Mouse (Mus musculus) midbrain, embryonic 13.5 days (tissue): ENCODE results near the gene Xylt1. TPM values are rescaled to one million over a fixed set of nuclear protein-coding genes. Genes with fewer than 3 reads are reported as not detected.

Source experiments
- ATAC-seq: fragments of 200-750 bp; cut with Nextera tagmentation; 2 replicates; pipeline ENCODE4 v1.8.0; 2017; ENCODE audit warnings: mild to moderate bottlenecking, moderate TSS enrichment, moderate library complexity
- H3K27ac ChIP-seq: fragments of 300-500 bp; sonication (generic); 2 replicates; pipeline ENCODE4 v1.5.1; 2015; ENCODE audit warnings: inconsistent platforms, mild to moderate bottlenecking, moderate library complexity
- H3K27me3 ChIP-seq: fragments of 300-500 bp; sonication (generic); 2 replicates; pipeline ENCODE4 v1.6.1; 2015; ENCODE audit warnings: mild to moderate bottlenecking, inconsistent platforms
- H3K36me3 ChIP-seq: fragments of 300-500 bp; sonication (generic); 2 replicates; pipeline ENCODE4 v1.6.1; 2015; ENCODE audit warnings: mild to moderate bottlenecking, inconsistent platforms
- H3K4me1 ChIP-seq: fragments of 300-500 bp; sonication (generic); replicated peaks from 2 replicates; pipeline ENCODE4 v1.6.1; 2015; ENCODE audit warnings: inconsistent platforms
- H3K4me2 ChIP-seq: fragments of 300-500 bp; sonication (generic); replicated peaks from 2 replicates; pipeline ENCODE4 v1.6.1; 2015; ENCODE audit warnings: moderate library complexity, mild to moderate bottlenecking, inconsistent platforms
- H3K4me3 ChIP-seq: fragments of 300-500 bp; sonication (generic); replicated peaks from 2 replicates; pipeline ENCODE4 v1.5.1; 2015; ENCODE audit warnings: mild to moderate bottlenecking, inconsistent platforms
- H3K9ac ChIP-seq: fragments of 300-500 bp; sonication (generic); replicated peaks from 2 replicates; pipeline ENCODE4 v1.6.1; 2015; ENCODE audit warnings: mild to moderate bottlenecking, inconsistent platforms
- H3K9me3 ChIP-seq: fragments of 300-500 bp; sonication (generic); 2 replicates; pipeline ENCODE4 v1.6.1; 2016; ENCODE audit warnings: mild to moderate bottlenecking, inconsistent platforms
- whole genome bisulfite sequencing: fragments of 180-500 bp; shearing (Covaris S2); methylation state at CpG from one replicate; pipeline ENCODE4 v1.1.7; 2015; 5-methylcytosine and 5-hydroxymethylcytosine counted together
- polyA plus RNA-seq: library from polyadenylated mRNA; unstranded; fragments of >200 nt; fragmentation: Nextera tagmentation; extraction: Ambion mirVana; gene quantifications from 2 replicates; pipeline ENCODE4 v1.2.1, GENCODE M21; 2015

Xylt1 gene
- polyA plus RNA-seq, 1 experiment from 2014 or later: 1.7 TPM

DNA sequence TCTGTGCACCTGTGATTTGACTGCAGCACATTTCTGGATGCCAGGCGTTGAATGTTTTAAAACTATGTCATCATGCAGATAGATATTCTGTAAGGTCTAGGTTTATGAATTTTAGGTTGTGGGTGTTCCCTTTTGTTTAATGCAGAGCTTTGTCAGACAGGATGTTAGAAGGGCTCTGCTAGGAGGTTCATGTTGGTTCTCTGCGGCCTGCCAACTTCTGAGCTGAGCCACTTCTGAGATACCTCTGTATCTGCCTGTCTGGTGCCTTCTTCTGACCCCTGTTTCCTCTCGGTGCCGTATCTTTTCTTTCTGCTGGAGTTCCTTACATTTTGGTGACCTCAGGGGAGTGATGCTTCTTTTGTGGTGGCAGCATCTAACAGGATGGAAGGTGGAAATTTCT lies 44.1 kb downstream of the Xylt1 start:
- WGBS: 89% methylated on average over 4 of the region's 4 CpGs
- Histone ChIP-seq H3K4me2 (no peak overlapping the region), H3K9ac (no peak overlapping the region), H3K9me3 (no peaks in the 10 kb centered on the region), H3K36me3 (no peaks in the 10 kb centered on the region), H3K27me3 (no peaks in the 10 kb centered on the region), H3K4me3 (no peak overlapping the region), H3K4me1 (peaks cover 27% of the 10 kb centered on the region), H3K27ac (no peak overlapping the region)
- no peak for ATAC-seq

DNA sequence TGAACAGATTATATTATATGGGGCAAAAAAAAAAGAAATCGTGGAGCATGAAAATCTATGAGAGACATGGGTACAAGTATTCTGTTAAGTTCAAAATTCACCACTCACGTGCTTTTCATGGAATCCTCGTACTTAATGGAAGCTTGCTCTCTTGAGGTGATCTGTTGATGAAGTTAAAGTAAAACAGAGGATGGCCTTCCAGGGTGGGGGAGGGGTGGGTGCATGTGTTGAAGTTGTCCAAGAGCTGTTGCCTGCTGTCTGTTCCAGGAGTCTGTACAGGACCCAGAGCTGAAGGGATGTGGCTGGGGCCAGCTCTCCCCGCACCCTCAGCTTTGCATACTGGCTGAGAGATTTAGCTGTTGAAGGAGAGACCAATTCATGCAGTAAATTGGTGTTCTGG lies 45.6 kb downstream of the Xylt1 start:
- no peak for ATAC-seq
- Histone ChIP-seq H3K9me3 (no peaks in the 10 kb centered on the region), H3K4me1 (peaks cover 17% of the 10 kb centered on the region), H3K4me2 (no peak overlapping the region), H3K9ac (no peak overlapping the region), H3K36me3 (no peaks in the 10 kb centered on the region), H3K4me3 (no peak overlapping the region), H3K27ac (no peak overlapping the region), H3K27me3 (no peaks in the 10 kb centered on the region)
- WGBS: 82% methylated on average over 4 of the region's 4 CpGs

DNA sequence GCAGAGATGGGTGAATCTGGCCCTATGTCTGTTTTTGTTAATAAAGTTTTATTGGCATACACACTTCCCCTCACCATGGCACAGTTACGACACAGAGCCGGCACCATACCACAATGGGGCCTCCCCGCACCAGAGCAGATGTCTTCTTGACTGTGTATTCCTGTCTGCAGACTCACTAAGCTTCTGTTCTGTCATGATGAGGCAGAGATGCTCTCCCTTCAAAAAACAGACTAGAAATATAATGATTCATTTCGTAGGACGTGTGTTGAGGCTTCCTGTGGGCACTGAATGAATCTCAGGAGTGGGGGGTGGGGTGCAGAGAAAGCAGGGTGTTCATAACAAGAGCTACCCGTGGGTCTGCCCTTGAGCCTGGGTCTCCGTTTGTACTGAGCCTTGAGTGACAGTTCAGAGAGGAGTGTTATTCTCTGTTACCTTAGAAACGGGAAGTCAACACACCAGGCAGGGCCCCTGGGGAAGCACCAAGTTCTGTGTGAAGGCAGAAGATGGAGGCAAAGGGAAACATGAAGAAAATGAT lies 48.0 kb downstream of the Xylt1 start:
- H3K27me3 ChIP-seq: no peaks in the 10 kb centered on the region
- H3K9me3 ChIP-seq: no peaks in the 10 kb centered on the region
- 44% methylated on average over 8 of the region's 8 CpGs for WGBS
- no peak overlapping the region for H3K9ac ChIP-seq
- peak; percentile 86 for ATAC-seq
- no peaks in the 10 kb centered on the region for H3K36me3 ChIP-seq
- H3K4me1 ChIP-seq: peaks cover 16% of the 10 kb centered on the region
- no peak overlapping the region for H3K4me2 ChIP-seq
- H3K27ac ChIP-seq: peak overlapping the region; percentile 53
- H3K4me3 ChIP-seq: no peak overlapping the region

DNA sequence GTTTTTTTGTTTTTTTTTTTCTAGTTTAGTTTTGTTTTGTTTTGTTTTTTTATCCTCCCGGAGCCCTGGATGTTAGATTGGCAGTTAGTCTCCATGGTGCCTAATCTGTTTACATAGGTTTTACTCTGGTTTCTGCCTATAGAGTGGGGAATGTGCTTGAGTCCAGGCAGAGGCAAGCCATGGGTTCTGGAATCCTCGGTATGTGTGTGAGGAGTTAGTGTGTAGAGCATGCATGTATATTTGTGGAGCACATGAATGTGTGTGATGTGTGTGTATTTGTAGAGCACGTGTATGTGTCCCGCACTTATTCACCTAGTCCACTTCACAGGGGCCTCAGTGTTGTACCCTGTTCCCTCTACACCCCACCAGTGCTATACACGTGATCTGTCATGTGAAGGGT lies 48.7 kb downstream of the Xylt1 start:
- H3K4me1 ChIP-seq: peaks cover 16% of the 10 kb centered on the region
- no peaks in the 10 kb centered on the region for H3K27me3 ChIP-seq
- no peaks in the 10 kb centered on the region for H3K36me3 ChIP-seq
- no peak overlapping the region for H3K9ac ChIP-seq
- WGBS: 72% methylated on average over 5 of the region's 5 CpGs
- ATAC-seq: 0 out of 2 replicates have a peak, but pooled peaks have one; percentile 29
- H3K4me3 ChIP-seq: no peak overlapping the region
- H3K27ac ChIP-seq: no peak overlapping the region
- no peak overlapping the region for H3K4me2 ChIP-seq
- H3K9me3 ChIP-seq: no peaks in the 10 kb centered on the region

DNA sequence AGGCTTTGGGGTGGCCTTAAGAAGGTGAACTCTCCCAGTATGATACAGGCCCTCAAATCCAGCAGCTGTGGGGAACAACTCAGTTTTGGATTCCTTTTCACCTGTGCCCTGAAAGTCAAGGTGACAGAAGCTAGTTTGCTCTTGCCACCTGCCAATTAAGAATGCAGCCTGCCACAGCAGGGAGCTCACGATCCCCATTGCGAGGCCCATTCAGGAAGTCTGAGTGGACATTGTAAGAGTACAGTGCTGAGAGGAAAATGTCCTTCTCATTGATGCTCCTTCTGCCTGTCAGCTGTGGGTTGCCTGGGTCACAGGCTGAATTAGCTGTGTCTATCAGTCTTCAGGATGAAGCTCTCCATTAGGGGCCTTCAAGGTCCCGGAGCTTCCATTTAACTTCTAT lies 49.1 kb downstream of the Xylt1 start:
- Histone ChIP-seq H3K9me3 (no peaks in the 10 kb centered on the region), H3K4me2 (no peak overlapping the region), H3K36me3 (no peaks in the 10 kb centered on the region), H3K27ac (no peak overlapping the region), H3K4me3 (no peak overlapping the region), H3K27me3 (no peaks in the 10 kb centered on the region), H3K4me1 (peaks cover 16% of the 10 kb centered on the region), H3K9ac (no peak overlapping the region)
- no peak for ATAC-seq
- 71% methylated on average over 3 of the region's 3 CpGs for WGBS

DNA sequence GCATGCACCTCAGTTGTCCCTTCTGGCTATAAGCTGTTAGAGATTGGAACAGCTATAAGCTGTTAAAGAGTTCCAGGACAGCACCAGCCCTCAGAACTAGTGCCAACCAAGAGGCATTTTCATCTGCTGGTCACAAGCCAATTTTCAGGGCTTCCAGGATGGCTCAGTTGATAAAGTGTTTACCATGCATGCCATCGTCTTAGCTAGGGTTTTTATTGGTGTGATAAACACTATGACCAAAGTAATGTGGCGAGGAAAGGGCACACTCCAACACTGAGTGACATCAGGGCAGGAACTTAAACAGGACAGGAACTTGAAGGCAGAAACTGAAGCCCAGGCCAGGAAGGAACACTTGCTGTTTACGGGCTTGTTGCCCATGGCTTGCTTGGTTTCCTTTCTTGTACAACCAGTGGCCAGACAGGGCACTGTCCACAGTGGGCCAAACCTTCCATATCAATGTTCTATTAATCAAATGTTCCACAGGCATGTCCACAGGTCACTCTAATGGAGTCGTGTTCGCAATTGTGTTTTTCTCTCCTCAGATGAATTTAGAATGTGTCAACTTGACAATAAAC lies 49.7 kb downstream of the Xylt1 start:
- Histone ChIP-seq H3K9me3 (no peaks in the 10 kb centered on the region), H3K36me3 (no peaks in the 10 kb centered on the region), H3K4me2 (no peak overlapping the region), H3K4me1 (peaks cover 16% of the 10 kb centered on the region), H3K9ac (no peak overlapping the region), H3K4me3 (no peak overlapping the region), H3K27ac (no peak overlapping the region), H3K27me3 (no peaks in the 10 kb centered on the region)
- WGBS: 94% methylated on average over 5 of the region's 5 CpGs
- no peak for ATAC-seq

DNA sequence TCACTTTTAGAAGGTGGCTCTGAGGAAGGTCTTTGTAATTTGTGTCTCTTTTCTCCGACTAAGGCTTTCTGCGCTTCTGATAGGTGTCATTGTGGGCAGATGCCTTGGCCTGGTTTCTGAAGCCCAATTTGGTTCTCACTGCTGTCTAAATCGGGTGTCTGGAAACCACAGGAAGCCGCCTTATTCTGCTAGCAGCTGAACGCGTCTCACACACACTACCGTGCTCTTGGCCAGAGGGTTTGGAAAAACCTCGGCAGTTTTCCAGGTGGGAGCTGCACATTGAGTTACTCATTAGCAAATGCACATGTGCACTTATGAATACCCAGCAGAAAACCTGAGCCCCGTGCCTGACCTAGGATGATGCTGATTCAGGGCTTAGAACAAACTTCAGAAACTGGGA lies 52.9 kb downstream of the Xylt1 start:
- Histone ChIP-seq H3K27ac (no peak overlapping the region), H3K36me3 (no peaks in the 10 kb centered on the region), H3K9me3 (no peaks in the 10 kb centered on the region), H3K9ac (no peak overlapping the region), H3K4me1 (peaks cover 20% of the 10 kb centered on the region), H3K27me3 (no peaks in the 10 kb centered on the region), H3K4me2 (no peak overlapping the region), H3K4me3 (no peak overlapping the region)
- no peak for ATAC-seq
- WGBS: 90% methylated on average over 9 of the region's 9 CpGs

DNA sequence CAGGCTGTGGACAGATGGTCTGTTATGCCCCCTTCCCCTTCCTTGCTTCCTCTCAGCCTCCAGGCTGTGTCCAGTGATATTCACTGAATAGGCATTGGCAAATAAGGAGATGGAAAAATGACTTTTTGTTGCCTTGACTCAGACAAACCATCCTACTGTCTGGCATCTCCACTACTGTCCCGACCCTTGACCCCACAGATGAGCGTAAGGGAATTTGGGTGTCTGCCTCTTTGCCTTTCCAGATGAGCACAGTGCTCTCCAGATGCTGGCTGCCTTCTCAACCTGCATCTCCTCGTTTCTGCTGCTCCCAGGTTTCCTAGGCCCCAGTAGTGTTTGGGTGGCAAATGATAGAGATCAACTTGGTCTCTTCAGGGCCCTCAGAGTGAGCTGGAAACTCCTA lies 54.3 kb downstream of the Xylt1 start:
- no peak overlapping the region for H3K9ac ChIP-seq
- ATAC-seq: no peak
- H3K36me3 ChIP-seq: no peaks in the 10 kb centered on the region
- no peak overlapping the region for H3K4me2 ChIP-seq
- WGBS: 85% methylated on average over 3 of the region's 3 CpGs
- no peak overlapping the region for H3K27ac ChIP-seq
- H3K4me1 ChIP-seq: peaks cover 21% of the 10 kb centered on the region
- H3K4me3 ChIP-seq: no peak overlapping the region
- no peaks in the 10 kb centered on the region for H3K9me3 ChIP-seq
- no peaks in the 10 kb centered on the region for H3K27me3 ChIP-seq

DNA sequence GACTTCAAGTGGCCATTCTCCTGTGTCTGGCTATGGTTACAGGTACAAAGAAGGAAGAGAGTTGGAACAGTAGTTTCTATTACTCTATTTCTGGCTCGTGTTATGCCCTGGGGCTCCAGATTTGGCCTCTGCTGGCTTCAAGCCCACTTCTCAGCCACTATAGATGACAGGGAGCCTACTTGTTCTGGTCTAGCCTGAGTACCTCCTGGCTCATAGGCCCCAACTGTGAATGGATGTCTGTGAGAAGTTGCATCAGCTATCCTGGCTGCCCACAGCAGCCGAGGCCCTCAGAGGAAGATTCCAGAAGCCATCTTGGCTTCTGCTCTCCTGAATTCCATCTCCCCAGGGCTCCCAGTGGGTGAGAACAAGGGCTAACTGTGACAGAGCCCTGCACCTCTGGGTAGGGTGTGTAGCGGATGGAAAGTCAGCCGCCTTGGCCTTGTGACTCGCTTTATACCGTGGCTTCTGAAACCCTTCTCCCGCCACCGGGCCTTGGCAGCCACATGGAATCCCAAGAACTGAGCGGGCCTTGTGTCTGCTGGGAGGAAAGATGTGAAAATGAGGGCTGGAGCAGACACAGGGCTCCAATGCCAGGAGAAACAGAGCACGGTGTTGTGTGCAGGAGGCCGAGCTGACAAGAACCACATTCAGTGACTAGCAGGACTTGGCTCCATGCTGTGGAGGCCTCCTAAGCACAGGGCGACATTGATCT lies 55.1 kb downstream of the Xylt1 start:
- no peaks in the 10 kb centered on the region for H3K36me3 ChIP-seq
- H3K27me3 ChIP-seq: no peaks in the 10 kb centered on the region
- H3K9me3 ChIP-seq: no peaks in the 10 kb centered on the region
- H3K27ac ChIP-seq: no peak overlapping the region
- 0 out of 2 replicates have a peak, but pooled peaks have one; percentile 22 for ATAC-seq
- H3K4me2 ChIP-seq: no peak overlapping the region
- no peak overlapping the region for H3K4me3 ChIP-seq
- 90% methylated on average over 12 of the region's 12 CpGs for WGBS
- H3K4me1 ChIP-seq: peaks cover 19% of the 10 kb centered on the region
- H3K9ac ChIP-seq: no peak overlapping the region

DNA sequence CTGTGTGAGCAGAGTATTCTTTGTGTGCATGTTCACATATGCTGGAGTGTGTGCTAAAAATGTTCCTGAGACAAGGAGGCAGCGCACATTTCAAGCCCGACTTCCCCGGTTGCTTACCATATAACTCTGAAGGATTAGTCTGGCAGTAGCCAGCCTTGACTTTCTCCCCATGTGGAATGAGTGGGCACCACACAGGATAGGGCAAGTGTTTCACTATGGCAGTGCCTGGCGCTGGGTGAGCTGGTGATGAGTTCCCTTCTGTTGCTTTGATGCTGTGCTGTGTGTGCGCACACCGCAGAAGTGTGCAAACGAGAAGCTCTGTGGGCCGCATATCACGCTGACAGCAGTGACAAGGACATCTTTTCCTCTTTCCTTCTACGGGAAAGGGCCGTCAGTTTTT lies 56.1 kb downstream of the Xylt1 start:
- no peaks in the 10 kb centered on the region for H3K27me3 ChIP-seq
- H3K36me3 ChIP-seq: no peaks in the 10 kb centered on the region
- H3K27ac ChIP-seq: 0 out of 2 replicates have a peak overlapping the region, but pooled peaks have one; percentile 25
- ATAC-seq: no peak
- H3K9ac ChIP-seq: no peak overlapping the region
- H3K4me2 ChIP-seq: no peak overlapping the region
- H3K4me3 ChIP-seq: no peak overlapping the region
- peaks cover 19% of the 10 kb centered on the region for H3K4me1 ChIP-seq
- WGBS: 90% methylated on average over 11 of the region's 11 CpGs
- no peaks in the 10 kb centered on the region for H3K9me3 ChIP-seq

DNA sequence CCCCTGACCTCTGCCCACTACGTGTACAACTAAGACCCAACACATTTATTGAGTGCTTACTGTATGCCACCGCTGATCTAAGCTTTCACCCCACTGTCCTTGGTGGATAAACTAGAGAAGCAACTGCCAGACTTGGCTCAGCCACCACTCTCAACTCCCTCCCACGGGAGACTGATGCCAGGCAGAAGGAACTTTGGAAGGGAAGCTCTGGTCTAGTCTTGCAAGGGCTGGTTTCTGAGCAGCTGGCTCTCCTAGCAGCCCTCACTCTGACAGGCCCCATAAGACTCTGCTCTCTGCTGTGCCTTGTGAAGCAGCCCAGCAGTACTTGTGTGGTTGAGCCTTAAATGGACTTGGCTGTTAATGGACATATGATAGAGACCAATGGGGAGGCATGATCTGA lies 60.2 kb downstream of the Xylt1 start:
- no peak for ATAC-seq
- H3K4me3 ChIP-seq: no peak overlapping the region
- 92% methylated on average over 3 of the region's 3 CpGs for WGBS

DNA sequence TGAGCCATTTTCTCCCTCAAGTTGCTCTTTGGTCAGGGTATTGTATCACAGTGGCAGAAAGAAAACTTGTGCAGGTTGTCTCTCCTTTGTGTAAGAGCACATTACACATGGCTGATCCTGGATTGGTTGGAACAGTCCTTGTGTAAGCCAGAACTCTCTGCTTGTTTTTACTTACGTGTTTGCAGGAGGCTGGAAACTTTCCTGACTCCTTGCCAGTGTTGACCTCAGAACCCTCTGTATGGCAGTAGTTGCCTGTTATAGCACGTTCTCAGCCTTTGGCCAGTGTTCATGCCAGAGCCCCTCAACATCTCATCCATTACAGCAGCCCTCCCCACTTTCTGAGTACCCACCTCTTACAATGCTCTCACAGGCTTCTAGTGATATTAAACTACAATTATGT lies 61.9 kb downstream of the Xylt1 start:
- Histone ChIP-seq H3K9ac (no peak overlapping the region), H3K36me3 (no peaks in the 10 kb centered on the region), H3K4me1 (peaks cover 15% of the 10 kb centered on the region), H3K4me2 (no peak overlapping the region), H3K9me3 (no peaks in the 10 kb centered on the region), H3K27me3 (no peaks in the 10 kb centered on the region), H3K27ac (no peak overlapping the region), H3K4me3 (no peak overlapping the region)
- 97% methylated on average over 2 of the region's 2 CpGs for WGBS
- ATAC-seq: no peak

More for the DNA sequence above, 60.2 kb downstream of the Xylt1 start:
- Histone ChIP-seq H3K27ac (no peak overlapping the region), H3K36me3 (no peaks in the 10 kb centered on the region), H3K4me1 (peaks cover 19% of the 10 kb centered on the region), H3K4me2 (no peak overlapping the region), H3K27me3 (no peaks in the 10 kb centered on the region), H3K9ac (no peak overlapping the region), H3K9me3 (no peaks in the 10 kb centered on the region)
